Mouse (Mus musculus) bone marrow macrophage, adult 2 months (primary cell): ENCODE measurements around the gene 1810009A15Rik. TPM values are rescaled to one million over a fixed set of nuclear protein-coding genes. Genes with fewer than 3 reads are reported as not detected.
"Not testable (repeated sequence)": the region's sequence is repeated elsewhere in the genome, so short reads cannot be mapped to it uniquely, and the experiment has no call there.

Experiments used
- H3K27ac ChIP-seq: 2 replicates; pipeline ENCODE4 v1.5.1; 2012; ENCODE audit warnings: low read depth, low read length; ENCODE audit not compliant: insufficient read depth
- H3K4me1 ChIP-seq: 2 replicates; pipeline ENCODE4 v1.6.1; 2012; ENCODE audit warnings: low read length; ENCODE audit not compliant: control insufficient read depth, insufficient read depth
- H3K4me3 ChIP-seq: 2 replicates; pipeline ENCODE4 v1.5.1; 2012; ENCODE audit warnings: mild to moderate bottlenecking, low read length, moderate library complexity; ENCODE audit not compliant: insufficient read depth
- CTCF ChIP-seq: IDR thresholded peaks from 2 replicates; pipeline ENCODE4 v1.5.1; 2012; ENCODE audit warnings: low read depth, mild to moderate bottlenecking, low read length, moderate library complexity
- POLR2A ChIP-seq: IDR thresholded peaks from 2 replicates; pipeline ENCODE4 v1.6.1; 2012; ENCODE audit warnings: mild to moderate bottlenecking, low read depth, low read length, borderline replicate concordance
- polyA plus RNA-seq: library from polyadenylated mRNA; stranded (reverse); fragments of >200 nt; gene quantifications from 2 replicates; pipeline ENCODE4 v1.2.4, GENCODE M21; 2012; ENCODE audit not compliant: missing spikeins, insufficient read depth, insufficient read length

Gene 1810009A15Rik
- polyA plus RNA-seq, 1 experiment: 43.1 TPM

DNA sequence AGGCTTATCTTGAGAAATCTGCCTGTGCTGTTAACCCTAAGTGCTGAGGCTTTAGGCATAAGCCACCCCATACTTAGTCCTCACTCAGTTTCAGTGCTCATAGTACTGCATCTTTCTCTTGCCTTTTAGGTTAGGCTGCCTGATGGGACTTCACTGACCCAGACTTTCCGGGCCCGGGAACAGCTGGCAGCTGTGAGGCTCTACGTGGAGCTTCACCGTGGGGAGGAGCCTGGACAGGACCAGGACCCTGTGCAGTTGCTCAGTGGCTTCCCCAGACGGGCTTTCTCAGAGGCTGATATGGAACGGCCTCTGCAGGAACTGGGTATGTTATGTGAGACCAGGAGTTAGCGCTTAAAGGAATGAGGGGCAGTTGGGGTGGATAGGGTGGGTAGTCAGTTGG is 13.6 kb upstream of the 1810009A15Rik start:
- no peak overlapping the region for H3K27ac ChIP-seq
- peaks cover 13% of the 10 kb centered on the region for H3K4me1 ChIP-seq
- TF ChIP-seq POLR2A: no peak
- no peak for TF ChIP-seq CTCF
- H3K4me3 ChIP-seq: no peak overlapping the region

DNA sequence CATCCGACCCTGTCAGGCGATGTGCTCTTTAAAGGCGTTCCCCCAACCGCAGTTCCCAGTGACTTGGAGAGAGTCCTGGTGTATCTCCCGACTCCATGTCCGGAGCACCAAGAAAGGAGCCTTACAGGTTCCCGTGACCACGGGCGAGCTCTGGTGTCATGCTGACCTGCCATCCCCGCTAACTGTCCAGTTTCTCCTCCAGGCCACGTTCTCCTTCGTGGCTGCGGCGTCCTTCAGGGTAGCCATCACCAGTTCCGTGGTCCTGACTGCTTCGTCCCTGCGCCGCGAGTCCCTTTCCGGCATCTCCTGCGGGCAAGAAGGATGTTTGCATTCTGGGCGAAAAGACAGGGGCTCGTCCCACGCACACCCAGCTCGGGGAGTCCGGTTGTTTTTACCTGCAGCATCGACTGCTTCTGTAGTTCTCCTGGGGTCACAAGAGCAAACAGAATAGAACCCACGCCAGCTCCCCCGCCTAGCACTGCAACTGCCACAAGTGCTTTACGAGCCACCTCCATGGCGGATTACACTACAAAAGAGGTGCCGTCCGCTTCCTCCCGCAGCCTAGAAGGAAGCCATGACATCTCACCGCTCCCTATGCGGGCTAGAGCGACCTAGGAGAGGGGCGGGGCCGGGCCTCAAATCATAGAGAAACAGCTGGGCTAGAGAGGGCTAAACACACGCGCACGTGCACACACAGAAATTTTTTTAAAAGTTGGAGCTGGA is 8.2 kb upstream of the 1810009A15Rik start, which contains the start of gene Uqcc3:
Uqcc3 (minus strand) TSS at position 613 of the 723 bp plus-strand sequence.
- Histone ChIP-seq H3K27ac (peak within 1 kb of the TSS; percentile 38), H3K4me3 (peak within 1 kb of the TSS; percentile 90), H3K4me1 (no peaks in the 10 kb centered on the region; the same call in 1 of the 2 replicates)
- TF ChIP-seq POLR2A (peak; percentile 80; the same call in 1 of the 2 replicates), CTCF (no peak)

DNA sequence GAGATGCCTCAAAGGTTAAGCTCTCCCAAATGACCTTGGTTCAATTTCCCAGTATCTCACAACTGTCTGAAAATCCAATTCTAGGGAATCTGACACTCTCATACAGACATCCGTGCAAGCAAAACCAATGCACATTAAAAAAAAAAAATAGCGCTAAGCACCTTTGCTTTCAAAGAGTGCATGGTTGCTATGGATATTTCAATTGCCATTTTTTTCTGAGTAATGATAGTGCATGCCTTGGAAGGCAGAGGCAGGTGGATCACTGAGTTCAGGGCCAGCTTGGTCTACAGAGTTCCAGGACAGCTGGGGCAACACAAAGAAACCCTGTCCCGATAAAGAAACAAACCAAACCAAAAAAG is 7.6 kb upstream of the 1810009A15Rik start:
- Histone ChIP-seq H3K27ac (no peak overlapping the region), H3K4me1 (no peaks in the 10 kb centered on the region; the same call in 1 of the 2 replicates), H3K4me3 (peak overlapping the region; percentile 90)
- TF ChIP-seq CTCF: no peak
- TF ChIP-seq POLR2A: no peak

- TF ChIP-seq POLR2A: no peak
- TF ChIP-seq CTCF: no peak
- Histone ChIP-seq H3K27ac (no peak within 1 kb of the TSS), H3K4me1 (peaks cover 3% of the 10 kb centered on the region), H3K4me3 (no peak within 1 kb of the TSS)
These were observed 5.0 kb upstream of the 1810009A15Rik start, which contains the start of the genes Lbhd1 and Gm49403 for GRCm38 (mm10) chr19:8883616-8884015. Gene Lbhd1, plus strand, starts transcription at chr19:8883732. Gene Gm49403, plus strand, starts transcription at chr19:8883930.

DNA sequence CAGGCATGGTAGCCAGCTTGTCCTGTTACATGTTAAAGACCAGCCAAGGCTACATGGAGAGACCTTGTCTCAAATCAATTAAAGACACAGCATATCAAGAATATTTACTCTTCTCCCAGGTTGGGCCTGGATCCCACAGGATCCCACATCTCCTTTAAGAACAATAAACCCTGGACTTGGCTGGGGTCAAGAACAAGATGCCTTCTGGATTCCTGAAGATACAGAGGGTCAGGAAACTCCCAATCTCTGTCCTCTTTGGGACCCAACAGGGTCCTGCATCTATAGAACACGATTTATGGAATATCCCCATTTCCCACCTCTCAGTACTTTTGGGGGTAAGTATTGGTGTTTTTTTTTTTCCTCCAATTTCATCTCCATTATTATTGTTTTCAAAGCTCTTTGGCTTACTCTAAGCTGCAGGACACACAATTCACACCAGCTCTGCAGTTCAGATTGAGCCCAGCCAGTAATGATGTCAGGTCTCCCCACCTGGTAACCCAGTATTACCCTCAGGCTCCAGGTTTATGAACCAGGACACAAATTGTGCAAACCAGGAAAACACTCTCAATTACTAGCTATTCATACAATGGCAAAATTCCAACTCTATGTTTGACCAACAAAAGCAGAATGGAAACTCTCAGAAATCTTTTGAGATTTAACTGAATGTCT is 1.6 kb upstream of the 1810009A15Rik start:
- Histone ChIP-seq H3K4me1 (peaks cover 7% of the 10 kb centered on the region), H3K27ac (no peak overlapping the region), H3K4me3 (no peak overlapping the region; the same call in 1 of the 2 replicates)
- TF ChIP-seq CTCF (no peak), POLR2A (no peak)

DNA sequence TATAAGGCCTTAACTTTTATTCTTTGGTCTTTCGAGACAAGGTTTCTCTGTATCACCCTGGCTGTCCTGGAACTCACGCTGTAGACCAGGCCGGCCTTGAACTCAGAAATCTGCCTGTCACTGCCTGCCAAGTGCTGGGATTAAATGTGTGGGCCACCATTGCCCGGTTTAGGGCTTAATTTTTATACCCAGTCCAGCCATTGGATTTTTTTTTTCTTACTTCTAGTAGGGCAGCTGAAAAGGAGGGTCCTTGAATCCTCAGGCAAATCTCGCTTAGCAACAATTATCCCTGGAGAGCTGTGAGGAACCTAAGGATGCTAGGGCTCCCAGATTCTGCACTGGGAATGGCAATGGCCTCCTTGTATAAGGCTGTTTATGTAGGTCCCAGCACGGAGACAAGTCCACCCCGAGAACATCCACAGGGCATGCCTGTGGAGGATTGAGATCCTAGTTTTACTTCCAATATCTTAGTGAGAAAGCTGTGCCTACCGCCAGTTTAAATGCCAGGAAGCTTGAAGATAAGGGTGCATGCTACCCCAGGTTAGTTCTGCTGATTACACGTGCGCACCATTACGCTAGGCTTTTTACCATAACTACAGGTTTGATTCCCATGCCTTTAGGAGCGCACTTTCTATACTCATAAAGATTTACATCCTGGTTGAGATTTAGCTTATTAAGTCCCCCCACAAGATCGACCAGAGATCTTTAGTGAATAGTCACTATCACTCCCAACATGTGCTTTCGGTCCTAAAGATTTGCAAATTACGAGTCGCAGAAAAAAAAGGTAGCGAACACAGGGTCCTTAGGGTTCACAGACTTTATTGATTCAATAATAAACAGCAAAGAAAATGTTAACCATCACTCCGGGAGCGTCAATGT is 829 bp upstream of the 1810009A15Rik start:
- Histone ChIP-seq H3K4me1 (peaks cover 7% of the 10 kb centered on the region), H3K4me3 (peak overlapping the region; percentile 83), H3K27ac (peak overlapping the region; percentile 83)
- TF ChIP-seq POLR2A (no peak), CTCF (no peak)

DNA sequence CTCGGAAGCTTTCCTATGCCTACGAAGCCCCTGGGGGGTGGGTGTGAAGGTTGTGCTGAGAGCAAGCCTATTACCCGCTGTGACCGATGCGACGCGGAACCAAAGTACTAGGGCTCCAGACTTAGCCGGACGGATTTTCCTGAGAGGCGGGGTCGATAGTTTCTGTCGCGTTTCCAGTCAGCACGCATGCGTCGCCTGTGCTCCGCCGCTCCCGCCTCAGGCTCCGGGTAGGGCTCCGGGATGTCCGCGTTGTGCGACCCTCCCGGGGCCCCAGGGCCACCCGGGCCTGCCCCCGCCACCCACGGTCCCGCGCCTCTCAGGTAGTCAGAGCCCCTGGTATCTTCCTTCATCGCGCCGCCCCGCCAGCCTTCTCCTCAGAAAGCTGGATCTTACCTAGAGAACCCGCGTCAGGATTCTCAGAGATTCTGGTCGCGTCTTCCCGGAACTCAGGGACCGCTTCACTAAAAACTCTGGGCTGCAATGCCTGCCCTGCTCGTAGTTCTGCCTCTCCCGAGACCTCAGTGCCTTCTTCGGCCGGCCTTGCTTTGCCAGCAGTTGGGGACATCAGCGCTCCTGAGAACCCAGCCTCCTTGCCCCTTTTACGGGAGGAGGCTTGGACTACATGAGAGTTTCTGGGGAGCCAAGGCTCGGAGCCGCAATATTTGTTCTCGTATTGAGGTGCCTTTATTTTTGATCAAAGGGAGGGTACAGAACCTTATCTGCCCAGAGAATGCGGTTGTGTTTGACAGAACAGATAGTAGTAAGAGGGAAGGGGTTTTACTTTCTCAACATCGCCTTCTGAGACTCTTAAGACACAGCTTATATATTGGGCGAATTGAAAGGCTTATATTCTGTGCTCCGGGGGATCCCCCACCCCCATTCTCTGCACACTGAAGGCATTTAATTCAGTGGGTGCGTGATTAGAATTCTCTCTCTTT is 4.4 kb downstream of the 1810009A15Rik start, which contains the start of gene Ints5:
Ints5 (plus strand) TSS at position 177 of the 938 bp plus-strand sequence.
- Histone ChIP-seq H3K4me1 (peaks cover 6% of the 10 kb centered on the region; the same call in 1 of the 2 replicates), H3K27ac (peak within 1 kb of the TSS; percentile 64), H3K4me3 (peak within 1 kb of the TSS; percentile 98)
- no peak; the same call in 1 of the 2 replicates for TF ChIP-seq POLR2A
- TF ChIP-seq CTCF: no peak

- no peak for TF ChIP-seq POLR2A
- no peak for TF ChIP-seq CTCF
- Histone ChIP-seq H3K27ac (no peak overlapping the region), H3K4me3 (no peak overlapping the region), H3K4me1 (peaks cover 8% of the 10 kb centered on the region)
These were observed 6.8 kb downstream of the 1810009A15Rik start for GRCm38 (mm10) chr19:8895397-8895960.

GRCm38 (mm10) chr19:8896231-8896630 is 7.6 kb downstream of the 1810009A15Rik start:
- H3K4me1 ChIP-seq, H3K27ac ChIP-seq, H3K4me3 ChIP-seq: not testable (repeated sequence)

GRCm38 (mm10) chr19:8897211-8897864 is 8.7 kb downstream of the 1810009A15Rik start:
- H3K4me3 ChIP-seq: peak overlapping the region; percentile 37
- not testable (repeated sequence) for H3K4me1 ChIP-seq
- H3K27ac ChIP-seq: 0 out of 2 replicates have a peak overlapping the region, but pooled peaks have one; percentile 17
